Mouse (Mus musculus): Measurements from ENCODE around the gene Gm30191.

- TF ChIP-seq POLR2A (IDR thresholded peaks at IDR 0.05; ENCODE audit: insufficient read depth, low read length) (no peak), CTCF (IDR thresholded peaks at IDR 0.05; ENCODE audit: low read depth, low read length) (no peak), EP300 (IDR thresholded peaks at IDR 0.05; ENCODE audit: insufficient read depth, low read depth, low read length) (no peak)
These were observed 49.8 kb downstream of the Gm30191 start for GRCm38 (mm10) chr4:134296523-134296922.

All from ES-Bruce4 (cell line).